Mouse (Mus musculus): ENCODE measurements around the gene Mrpl54.
"Not testable (repeated sequence)": the region's sequence is repeated elsewhere in the genome, so short reads cannot be mapped to it uniquely, and the experiment has no call there.

The Mrpl54 gene

DNA sequence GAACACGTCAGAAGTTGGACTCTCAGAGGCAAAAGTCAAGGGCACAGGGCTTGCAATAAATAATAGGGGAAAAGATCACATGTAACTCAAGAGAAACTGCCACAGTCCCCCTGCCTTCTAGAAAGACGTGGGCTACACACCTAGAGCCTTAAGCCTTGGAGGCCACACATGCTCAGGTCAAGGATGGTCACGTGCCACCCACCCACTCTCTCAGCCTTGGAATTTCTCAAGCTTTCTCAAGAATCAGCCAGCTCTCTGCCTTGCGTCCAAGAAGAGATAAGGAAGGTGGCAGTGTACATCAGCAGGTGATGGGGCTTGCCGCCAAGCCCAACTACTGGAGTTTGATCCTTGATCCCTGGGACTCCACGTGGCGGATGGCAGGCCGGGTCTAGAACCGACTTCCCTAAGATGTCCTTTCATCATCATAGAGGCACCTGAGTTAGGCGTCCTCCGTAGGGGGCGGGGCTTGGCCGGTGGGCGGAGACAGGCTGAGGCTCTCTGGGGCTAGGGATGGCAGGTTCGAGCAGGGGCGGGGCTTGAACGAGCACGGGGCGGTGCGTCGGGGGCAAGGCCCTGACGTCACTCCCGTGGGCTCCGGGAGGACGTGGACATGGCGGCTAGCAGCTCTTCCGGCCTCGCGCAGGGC lies 34.0 kb downstream of the Mrpl54 start, which contains the start of gene Zfr2:
Zfr2 (plus strand) TSS at position 576 of the 646 bp plus-strand sequence.
- intact Hi-C loops (cut with DNase I) = loop anchor here (5.0 kb wide), 1 partner anchor 35 kb away; no protein-coding TSS in a partner anchor

- intact Hi-C loops (cut with DNase I) = loop anchor here (5.0 kb wide), 1 partner anchor 34 kb away; no protein-coding TSS in a partner anchor
Observed at GRCm38 (mm10) chr10:81231436-81231835, 35.3 kb downstream of the Mrpl54 start.

- intact Hi-C loops (cut with DNase I) = loop anchor here (5.0 kb wide), 1 partner anchor 33 kb away; no protein-coding TSS in a partner anchor
Observed at GRCm38 (mm10) chr10:81230438-81231332, 36.0 kb downstream of the Mrpl54 start, which contains the start of gene Atcay. Gene Atcay, minus strand, starts transcription at chr10:81230833.

- intact Hi-C loops (cut with DNase I) = loop anchor here (5.0 kb wide), 1 partner anchor 33 kb away; no protein-coding TSS in a partner anchor
Observed at GRCm38 (mm10) chr10:81229735-81230437, 36.8 kb downstream of the Mrpl54 start.

- intact Hi-C loops (cut with DNase I) = not testable (repeated sequence)
Observed at GRCm38 (mm10) chr10:81223731-81224130, 43.0 kb downstream of the Mrpl54 start.

DNA sequence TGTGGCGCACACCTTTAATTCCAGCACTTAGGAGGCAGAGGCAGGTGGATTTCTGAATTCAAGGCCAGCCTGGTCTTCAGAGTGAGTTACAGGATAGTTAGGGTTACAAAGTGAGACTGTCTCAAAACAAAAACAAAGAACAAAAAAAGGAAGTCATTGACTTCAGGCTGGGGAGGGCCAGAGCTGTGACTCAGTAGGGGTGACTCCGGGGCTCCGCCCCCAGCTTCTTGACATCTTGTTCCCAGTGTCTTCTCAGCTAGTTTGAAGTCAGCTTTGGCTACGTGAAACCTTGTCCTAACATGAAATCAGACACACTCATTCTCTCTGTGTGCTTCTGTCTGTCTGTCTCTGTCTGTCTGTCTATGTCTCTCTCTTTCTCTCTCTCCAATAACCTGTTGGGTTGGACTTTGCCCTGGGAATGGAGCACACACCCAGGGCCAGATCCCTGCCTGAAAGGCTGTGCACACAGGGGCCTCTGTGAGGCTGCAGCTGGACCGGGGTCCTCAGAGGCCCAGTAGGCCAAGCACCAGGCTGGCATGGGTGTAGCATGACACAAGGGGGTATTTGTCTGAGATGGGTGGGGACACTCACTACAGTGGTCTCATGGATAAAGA lies 45.2 kb downstream of the Mrpl54 start:
- intact Hi-C loops (cut with DNase I) = no loop called here

- intact Hi-C loops (cut with DNase I) = loop anchor here (2.0 to 10.0 kb wide), 2 partner anchors 23 to 237 kb away; partner anchors contain the start of gene Nfic
Observed at GRCm38 (mm10) chr10:81217964-81218363, 48.8 kb downstream of the Mrpl54 start.

- intact Hi-C loops (cut with DNase I) = loop anchor here (10.0 kb wide), 1 partner anchor 238 kb away; the partner anchor contains the start of gene Nfic
Observed at GRCm38 (mm10) chr10:81217267-81217666, 49.5 kb downstream of the Mrpl54 start.

- intact Hi-C loops (cut with DNase I) = loop anchor here (10.0 kb wide), 1 partner anchor 238 kb away; the partner anchor contains the start of gene Nfic
Observed at GRCm38 (mm10) chr10:81216810-81217209, 49.9 kb downstream of the Mrpl54 start.

DNA sequence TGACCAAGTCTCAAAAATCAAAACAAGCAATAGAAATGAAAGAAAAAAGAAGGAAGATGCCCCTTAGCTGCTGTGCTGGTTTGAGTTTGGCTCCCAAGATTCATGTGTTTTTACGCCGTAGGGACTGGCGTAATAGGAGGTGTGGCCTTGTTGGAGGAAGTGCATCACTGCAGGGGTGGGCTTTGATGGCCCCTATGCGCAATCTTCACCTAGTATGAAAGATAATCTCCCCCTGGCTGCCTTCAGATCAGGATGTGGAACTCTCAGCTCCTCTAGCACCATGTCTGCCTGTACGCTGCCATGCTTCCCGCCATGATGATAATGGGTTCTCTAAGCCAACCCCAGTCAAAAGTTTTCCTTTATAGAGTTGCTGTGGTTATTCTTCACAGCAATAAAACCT lies 50.5 kb downstream of the Mrpl54 start:
- intact Hi-C loops (cut with DNase I) = loop anchor here (10.0 kb wide), 1 partner anchor 239 kb away; the partner anchor contains the start of gene Nfic

Small RNA genes within 50 kb of the gene (microRNA-seq; reads per million reads assigned to microRNA genes)
- gene Mir3057 = 8.0 to 13.6 reads per million in 2 experiments

Data from adrenal gland (tissue).